Mouse (Mus musculus): ENCODE results near the gene Gan. TPM values are rescaled to one million over a fixed set of nuclear protein-coding genes. Genes with fewer than 3 reads are reported as not detected.

The Gan gene
- polyA plus RNA-seq (2016; fragmentation: Nextera tagmentation; extraction: Ambion mirVana) = 2.6 and 2.8 TPM in 2 replicates

GRCm38 (mm10) chr8:117158135-117158761 is at the start of gene Gan:
Gan (plus strand) TSS chr8:117158135.
- H3K27me3 ChIP-seq (replicated peaks) = no peaks in the 10 kb centered on the region
- H3K36me3 ChIP-seq = no peaks in the 10 kb centered on the region
- peak; percentile 70 for ATAC-seq (ENCODE audit: low FRiP score, low read depth)
- no peaks in the 10 kb centered on the region for H3K9me3 ChIP-seq
- H3K4me1 ChIP-seq = peaks cover 21% of the 10 kb centered on the region
- under 1% methylated on average over 65 of the region's 65 CpGs for WGBS
- H3K4me3 ChIP-seq = peak within 1 kb of the TSS; percentile 89
- H3K4me2 ChIP-seq (replicated peaks) = peak within 1 kb of the TSS; percentile 94
- peak within 1 kb of the TSS; percentile 86 for H3K9ac ChIP-seq
- H3K27ac ChIP-seq = peak within 1 kb of the TSS; percentile 17; the same call in 1 of the 2 replicates

DNA sequence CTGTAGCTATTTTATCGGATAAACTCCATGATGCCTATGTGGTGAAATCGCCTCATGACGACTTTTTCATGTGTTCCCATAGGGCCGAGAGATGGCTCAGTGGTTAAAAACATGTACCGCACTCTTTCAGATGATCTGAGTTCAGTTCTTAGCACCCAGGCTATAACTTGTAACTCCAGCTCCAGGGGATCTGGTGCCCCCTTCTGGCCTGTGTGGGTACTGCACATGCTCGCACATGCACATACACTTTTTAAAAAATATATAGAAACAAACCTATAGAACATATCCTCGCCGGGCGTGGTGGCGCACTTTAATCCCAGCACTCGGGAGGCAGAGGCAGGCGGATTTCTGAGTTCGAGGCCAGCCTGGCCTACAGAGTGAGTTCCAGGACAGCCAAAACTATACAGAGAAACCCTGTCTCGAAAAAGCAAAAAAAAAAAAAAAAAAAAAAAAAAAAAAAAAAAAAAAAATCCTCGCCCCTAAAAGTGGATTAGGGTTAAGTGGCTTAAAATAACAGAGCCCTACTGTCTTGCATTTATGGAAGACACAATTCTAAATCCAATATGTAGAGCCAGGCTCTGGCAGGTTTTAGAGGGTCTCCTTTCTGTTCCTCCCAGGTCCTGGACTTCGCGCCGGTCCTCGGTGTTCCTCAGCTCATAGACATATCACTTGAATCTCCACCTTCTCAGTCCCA is 48.8 kb upstream of the Gan start:
- H3K9ac ChIP-seq = no peak overlapping the region
- 90% methylated on average over 19 of the region's 19 CpGs for WGBS
- no peaks in the 10 kb centered on the region for H3K27me3 ChIP-seq (replicated peaks)
- no peak overlapping the region for H3K27ac ChIP-seq
- no peaks in the 10 kb centered on the region for H3K36me3 ChIP-seq
- H3K9me3 ChIP-seq = no peaks in the 10 kb centered on the region
- H3K4me3 ChIP-seq = no peak overlapping the region
- no peak for ATAC-seq (ENCODE audit: low FRiP score, low read depth)
- no peaks in the 10 kb centered on the region for H3K4me1 ChIP-seq
- no peak overlapping the region for H3K4me2 ChIP-seq (replicated peaks)

- Histone ChIP-seq H3K36me3 (no peaks in the 10 kb centered on the region), H3K4me1 (no peaks in the 10 kb centered on the region), H3K27me3 (replicated peaks) (no peaks in the 10 kb centered on the region), H3K27ac (no peak overlapping the region), H3K4me3 (no peak overlapping the region), H3K9ac (no peak overlapping the region), H3K4me2 (replicated peaks) (no peak overlapping the region), H3K9me3 (no peaks in the 10 kb centered on the region)
- WGBS = 57% methylated on average over 16 of the region's 16 CpGs
- ATAC-seq (ENCODE audit: low FRiP score, low read depth) = no peak
Measured at GRCm38 (mm10) chr8:117109801-117110390, 48.0 kb upstream of the Gan start.

- no peaks in the 10 kb centered on the region for H3K4me1 ChIP-seq
- 92% methylated on average over 3 of the region's 3 CpGs for WGBS
Measured at GRCm38 (mm10) chr8:117111641-117112040, 46.3 kb upstream of the Gan start.

GRCm38 (mm10) chr8:117112261-117112660 is 45.7 kb upstream of the Gan start:
- H3K27me3 ChIP-seq (replicated peaks) = no peaks in the 10 kb centered on the region
- 73% methylated on average over 8 of the region's 8 CpGs for WGBS
- no peak for ATAC-seq (ENCODE audit: low FRiP score, low read depth)
- H3K4me2 ChIP-seq (replicated peaks) = no peak overlapping the region
- H3K9me3 ChIP-seq = no peaks in the 10 kb centered on the region
- H3K4me1 ChIP-seq = no peaks in the 10 kb centered on the region
- H3K36me3 ChIP-seq = no peaks in the 10 kb centered on the region
- no peak overlapping the region for H3K9ac ChIP-seq
- no peak overlapping the region for H3K27ac ChIP-seq
- H3K4me3 ChIP-seq = no peak overlapping the region

More at GRCm38 (mm10) chr8:117111641-117112040, 46.3 kb upstream of the Gan start:
- no peak overlapping the region for H3K4me2 ChIP-seq (replicated peaks)
- H3K9ac ChIP-seq = no peak overlapping the region
- no peak overlapping the region for H3K27ac ChIP-seq
- no peaks in the 10 kb centered on the region for H3K36me3 ChIP-seq
- H3K9me3 ChIP-seq = no peaks in the 10 kb centered on the region
- H3K4me3 ChIP-seq = no peak overlapping the region
- no peaks in the 10 kb centered on the region for H3K27me3 ChIP-seq (replicated peaks)
- ATAC-seq (ENCODE audit: low FRiP score, low read depth) = no peak

- Histone ChIP-seq H3K9ac (no peak overlapping the region), H3K4me1 (no peaks in the 10 kb centered on the region), H3K4me3 (no peak overlapping the region), H3K4me2 (replicated peaks) (no peak overlapping the region), H3K36me3 (no peaks in the 10 kb centered on the region), H3K9me3 (no peaks in the 10 kb centered on the region), H3K27ac (no peak overlapping the region), H3K27me3 (replicated peaks) (no peaks in the 10 kb centered on the region)
- 49% methylated on average over 6 of the region's 6 CpGs for WGBS
- no peak for ATAC-seq (ENCODE audit: low FRiP score, low read depth)
Measured at GRCm38 (mm10) chr8:117115094-117115493, 42.8 kb upstream of the Gan start.

DNA sequence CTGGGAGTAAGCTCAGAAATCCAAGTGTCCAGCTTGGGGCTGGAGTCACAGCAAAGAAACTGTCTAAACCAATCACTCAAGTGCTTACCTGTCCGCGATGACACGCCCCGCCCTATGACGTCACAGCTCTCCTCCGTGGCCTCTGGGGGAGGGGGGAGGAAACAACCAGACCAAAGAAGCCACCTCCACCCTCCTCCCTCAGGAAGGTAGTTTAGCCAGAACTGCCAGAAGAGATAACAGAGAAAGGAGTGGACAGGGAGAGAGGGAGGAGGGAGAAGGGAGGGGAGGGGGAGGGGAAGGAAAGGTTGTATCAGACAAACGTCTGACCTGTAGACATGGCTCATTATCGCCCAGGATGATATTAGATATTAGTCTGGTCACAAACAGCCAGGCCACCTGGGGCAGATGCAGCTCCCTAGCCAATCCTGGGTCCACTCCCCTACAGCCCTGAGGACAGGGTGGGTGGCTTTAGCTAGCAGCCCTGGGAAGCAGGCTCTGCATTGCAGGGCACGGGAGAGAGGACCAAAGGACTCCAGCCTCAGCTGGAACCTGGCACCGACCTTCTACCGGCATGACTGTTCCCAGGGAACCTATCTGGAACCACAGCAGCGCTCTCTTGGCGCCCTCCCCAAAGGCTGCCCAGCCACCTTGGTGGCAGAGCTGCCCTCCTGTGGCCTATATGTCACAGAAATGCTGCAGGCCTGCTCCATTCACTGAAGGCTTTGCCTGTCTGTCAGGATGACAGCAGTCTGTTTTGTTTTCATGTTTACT is 42.1 kb upstream of the Gan start:
- H3K27ac ChIP-seq = no peak overlapping the region
- 17% methylated on average over 13 of the region's 13 CpGs for WGBS

GRCm38 (mm10) chr8:117116534-117116933 is 41.4 kb upstream of the Gan start:
- no peaks in the 10 kb centered on the region for H3K9me3 ChIP-seq
- no peaks in the 10 kb centered on the region for H3K27me3 ChIP-seq (replicated peaks)
- 80% methylated on average over 7 of the region's 7 CpGs for WGBS
- H3K4me1 ChIP-seq = no peaks in the 10 kb centered on the region
- H3K36me3 ChIP-seq = no peaks in the 10 kb centered on the region
- no peak overlapping the region for H3K27ac ChIP-seq
- no peak overlapping the region for H3K4me3 ChIP-seq
- no peak overlapping the region for H3K4me2 ChIP-seq (replicated peaks)
- no peak overlapping the region for H3K9ac ChIP-seq
- ATAC-seq (ENCODE audit: low FRiP score, low read depth) = no peak

More for the DNA sequence above, 42.1 kb upstream of the Gan start:
- H3K4me3 ChIP-seq = no peak overlapping the region
- H3K4me2 ChIP-seq (replicated peaks) = peak overlapping the region; percentile 31
- H3K27me3 ChIP-seq (replicated peaks) = no peaks in the 10 kb centered on the region
- no peaks in the 10 kb centered on the region for H3K36me3 ChIP-seq
- H3K9ac ChIP-seq = no peak overlapping the region
- no peak for ATAC-seq (ENCODE audit: low FRiP score, low read depth)
- H3K9me3 ChIP-seq = no peaks in the 10 kb centered on the region
- H3K4me1 ChIP-seq = no peaks in the 10 kb centered on the region

DNA sequence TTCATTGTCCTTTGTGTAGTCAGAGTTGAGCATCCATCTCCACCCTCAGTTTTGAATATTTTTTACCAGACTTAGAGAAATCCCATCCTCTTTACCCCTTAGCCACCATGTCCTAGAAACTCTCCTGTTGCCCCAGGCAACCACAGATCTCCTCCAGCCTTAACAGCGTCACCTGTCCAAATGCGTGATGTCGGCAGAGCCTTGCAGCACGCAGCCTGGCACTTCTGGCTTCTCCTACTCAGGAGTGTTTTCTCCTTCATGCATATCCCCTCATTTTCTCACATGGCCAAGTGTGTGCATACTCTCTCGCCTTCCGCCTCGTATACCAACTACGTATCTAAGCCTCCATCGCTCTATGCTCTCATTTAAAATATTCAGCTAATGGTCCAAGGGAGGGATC is 39.5 kb upstream of the Gan start:
- H3K27ac ChIP-seq = no peak overlapping the region
- no peak overlapping the region for H3K9ac ChIP-seq
- no peaks in the 10 kb centered on the region for H3K36me3 ChIP-seq
- WGBS = 91% methylated on average over 9 of the region's 9 CpGs
- no peaks in the 10 kb centered on the region for H3K9me3 ChIP-seq
- no peaks in the 10 kb centered on the region for H3K27me3 ChIP-seq (replicated peaks)
- no peak overlapping the region for H3K4me2 ChIP-seq (replicated peaks)
- no peaks in the 10 kb centered on the region for H3K4me1 ChIP-seq
- no peak overlapping the region for H3K4me3 ChIP-seq
- ATAC-seq (ENCODE audit: low FRiP score, low read depth) = no peak

DNA sequence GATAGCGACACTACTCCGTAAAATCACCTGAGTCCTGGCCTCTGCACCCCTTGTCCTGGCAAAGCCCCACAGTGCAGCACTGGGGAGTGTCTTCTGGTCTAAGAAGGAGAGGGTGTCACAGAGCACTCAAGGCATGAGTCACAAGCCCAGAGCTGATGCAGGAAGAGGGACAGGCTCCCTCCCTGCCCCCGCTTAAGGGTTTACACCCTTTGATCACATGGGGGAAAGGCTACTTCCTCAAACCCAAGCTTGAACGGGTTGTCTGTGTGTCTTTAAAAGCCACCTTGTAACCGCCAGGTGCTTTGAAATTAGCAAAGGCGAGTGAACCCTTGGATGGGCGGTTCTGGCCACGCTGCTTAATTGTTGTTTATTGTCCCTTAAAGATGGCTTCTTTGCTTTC is 36.7 kb upstream of the Gan start:
- no peak for ATAC-seq (ENCODE audit: low FRiP score, low read depth)
- WGBS = 42% methylated on average over 8 of the region's 8 CpGs
- H3K9me3 ChIP-seq = no peaks in the 10 kb centered on the region
- no peak overlapping the region for H3K4me3 ChIP-seq
- H3K4me1 ChIP-seq = no peaks in the 10 kb centered on the region
- H3K4me2 ChIP-seq (replicated peaks) = no peak overlapping the region
- H3K27ac ChIP-seq = no peak overlapping the region
- no peak overlapping the region for H3K9ac ChIP-seq
- no peaks in the 10 kb centered on the region for H3K27me3 ChIP-seq (replicated peaks)
- H3K36me3 ChIP-seq = no peaks in the 10 kb centered on the region

DNA sequence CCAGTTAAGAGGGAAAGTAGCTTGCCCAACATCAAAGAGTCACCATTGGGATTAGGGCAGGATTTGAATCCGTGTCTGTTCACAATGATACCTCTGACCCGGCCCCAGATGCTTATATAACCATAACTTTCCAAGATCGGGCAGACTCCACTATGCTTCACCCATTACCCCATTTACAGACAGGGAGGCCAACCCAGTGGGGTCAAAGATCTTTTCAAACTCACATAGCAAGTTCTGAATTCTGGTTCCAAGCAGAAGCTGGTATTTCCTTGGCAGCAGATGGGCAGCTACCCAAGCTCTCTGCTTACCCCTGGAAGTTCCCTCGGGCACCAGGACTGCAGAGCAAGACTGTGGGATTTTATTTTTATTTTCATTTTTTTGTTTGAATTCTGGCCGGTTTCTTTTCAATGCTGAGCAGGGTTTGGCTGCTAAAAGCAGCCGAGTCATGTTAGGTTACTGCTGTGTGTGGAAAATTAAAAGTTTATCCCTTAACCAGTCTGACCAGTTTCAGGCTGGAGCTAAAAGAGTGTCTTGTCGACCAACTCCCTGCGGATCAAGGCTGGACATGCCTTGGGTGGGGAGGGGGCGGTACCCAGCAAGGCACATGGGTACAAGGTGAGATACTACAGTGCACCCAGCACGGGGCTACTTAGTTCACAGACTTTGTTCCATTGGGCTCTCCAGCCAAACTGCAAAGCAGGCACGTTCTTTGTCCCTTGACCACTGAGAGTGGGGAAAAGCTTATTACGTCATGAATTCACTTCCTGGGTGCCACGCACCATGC is 33.9 kb upstream of the Gan start:
- Histone ChIP-seq H3K9ac (no peak overlapping the region), H3K27ac (no peak overlapping the region), H3K4me3 (no peak overlapping the region), H3K4me1 (no peaks in the 10 kb centered on the region), H3K36me3 (no peaks in the 10 kb centered on the region), H3K27me3 (replicated peaks) (no peaks in the 10 kb centered on the region), H3K4me2 (replicated peaks) (no peak overlapping the region), H3K9me3 (no peaks in the 10 kb centered on the region)
- WGBS = 85% methylated on average over 13 of the region's 13 CpGs
- ATAC-seq (ENCODE audit: low FRiP score, low read depth) = no peak

Data from neural tube, embryonic 12.5 days (tissue).